In the genomic region with DNA sequence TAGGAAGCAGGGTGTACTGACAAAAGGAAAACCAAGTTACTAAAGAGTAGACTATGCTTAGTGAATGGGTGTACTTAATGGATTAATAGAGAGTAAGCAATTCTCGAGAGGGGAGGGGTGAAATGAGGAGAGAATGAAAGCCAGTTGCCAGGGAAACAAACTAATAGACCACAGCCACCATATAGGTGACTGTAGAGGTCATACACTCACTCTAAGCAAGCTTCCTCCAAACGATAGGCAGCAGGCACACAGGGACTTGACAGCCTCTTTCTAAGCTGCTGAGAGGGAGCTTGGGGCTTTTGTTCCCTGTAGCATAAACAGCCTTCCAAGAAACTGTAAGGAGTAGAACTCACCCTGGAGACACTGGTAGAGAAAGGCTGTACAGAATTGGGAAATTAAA, we compare ENCODE assay signal across 14 mouse cellular contexts.
DNase-seq lines count a peak whose midpoint lies in the region; ATAC-seq and TF ChIP-seq lines count a peak whose summit lies in the region.
"Had no signal": no experiment of that assay in that cellular context is flagged by ENCODE, and none has a peak within 500 bp of the region (broad histone marks: within the 10 kb centered on the region; RNA-seq: fewer than 3 reads in every experiment).

No protein-coding gene starts in this region.

- H3K4me3 ChIP-seq in intestine, embryonic 16.5 days (ENCODE audit: low read length) = no peak overlapping the region
- H3K4me3 ChIP-seq in intestine, postnatal 0 days (ENCODE audit: low read depth, low read length) = no peak overlapping the region
- no peak overlapping the region for H3K4me3 ChIP-seq in hindbrain, embryonic 12.5 days
- H3K4me3 ChIP-seq: erythroblast, embryonic 14.5 days had no signal

- 25% methylated on average over 2 of the region's 2 CpGs for WGBS in intestine, embryonic 16.5 days
- WGBS in intestine, postnatal 0 days = 22% methylated on average over 2 of the region's 2 CpGs
- 19% methylated on average over 2 of the region's 2 CpGs for WGBS in hindbrain, embryonic 12.5 days

- H3K27me3 ChIP-seq in intestine, embryonic 16.5 days (replicated peaks; ENCODE audit: control insufficient read depth, insufficient read depth, low read length) = no peaks in the 10 kb centered on the region
- no peaks in the 10 kb centered on the region for H3K27me3 ChIP-seq in intestine, postnatal 0 days (replicated peaks; ENCODE audit: control insufficient read depth, insufficient read depth, low read length)
- H3K27me3 ChIP-seq in hindbrain, embryonic 12.5 days = no peaks in the 10 kb centered on the region

- no peak overlapping the region for H3K9ac ChIP-seq in intestine, embryonic 16.5 days (ENCODE audit: low read depth, low read length)
- H3K9ac ChIP-seq in intestine, postnatal 0 days (ENCODE audit: low read depth, low read length) = no peak overlapping the region
- no peak overlapping the region for H3K9ac ChIP-seq in hindbrain, embryonic 12.5 days
- H3K9ac ChIP-seq: lung, embryonic 14.5 days had no signal

- TF ChIP-seq CTCF in intestine, postnatal 0 days (IDR thresholded peaks at IDR 0.05; ENCODE audit: low read depth) = no peak

- no peak overlapping the region for H3K4me2 ChIP-seq in intestine, embryonic 16.5 days (ENCODE audit: low read depth, low read length)
- H3K4me2 ChIP-seq in intestine, postnatal 0 days (replicated peaks; ENCODE audit: low read depth) = no peak overlapping the region
- H3K4me2 ChIP-seq in hindbrain, embryonic 12.5 days (replicated peaks) = no peak overlapping the region
- H3K4me2 ChIP-seq: lung, embryonic 14.5 days had no signal

- H3K4me1 ChIP-seq in intestine, embryonic 16.5 days (ENCODE audit: control insufficient read depth, insufficient read depth, low read length) = no peaks in the 10 kb centered on the region
- H3K4me1 ChIP-seq in intestine, postnatal 0 days (replicated peaks; ENCODE audit: control insufficient read depth, insufficient read depth, low read length) = no peaks in the 10 kb centered on the region
- peaks cover 16% of the 10 kb centered on the region for H3K4me1 ChIP-seq in hindbrain, embryonic 12.5 days

- peak; percentile 27 for DNase-seq in embryo, embryonic 11 days
- DNase-seq in neural tube, embryonic 10.5 days (ENCODE audit: extremely low spot score, low spot score) = peak; percentile 7
- no peak for DNase-seq in layer of hippocampus, adult 8-10 months (ENCODE audit: low spot score in 2 of 2)
- no peak for DNase-seq in natural killer cell, adult 2 months (ENCODE audit: low spot score in 2 of 2)
- no peak for DNase-seq in lung, postnatal 10 days
- DNase-seq: adrenal gland, postnatal 36 days; B cell, adult 2 months; heart, postnatal 36 days; kidney, adult 9 months; lung, embryonic 14.5 days had no signal

- no peaks in the 10 kb centered on the region for H3K9me3 ChIP-seq in intestine, embryonic 16.5 days (ENCODE audit: control insufficient read depth, low read length)
- no peaks in the 10 kb centered on the region for H3K9me3 ChIP-seq in intestine, postnatal 0 days (ENCODE audit: control insufficient read depth)
- H3K9me3 ChIP-seq in hindbrain, embryonic 12.5 days (replicated peaks) = no peaks in the 10 kb centered on the region

- H3K27ac ChIP-seq in intestine, embryonic 16.5 days (ENCODE audit: low read length) = no peak overlapping the region
- no peak overlapping the region for H3K27ac ChIP-seq in intestine, postnatal 0 days (ENCODE audit: low read depth, low read length)
- no peak overlapping the region for H3K27ac ChIP-seq in hindbrain, embryonic 12.5 days

- H3K36me3 ChIP-seq in intestine, embryonic 16.5 days (ENCODE audit: control insufficient read depth, insufficient read depth, low read length) = no peaks in the 10 kb centered on the region
- no peaks in the 10 kb centered on the region for H3K36me3 ChIP-seq in intestine, postnatal 0 days (ENCODE audit: control insufficient read depth, insufficient read depth)
- H3K36me3 ChIP-seq in hindbrain, embryonic 12.5 days = no peaks in the 10 kb centered on the region

- 0 out of 2 replicates have a peak, but pooled peaks have one; percentile 22 for ATAC-seq in intestine, embryonic 16.5 days
- ATAC-seq in intestine, postnatal 0 days = no peak
- peak; percentile 40; the same call in 1 of the 2 replicates for ATAC-seq in hindbrain, embryonic 12.5 days (ENCODE audit: low FRiP score)

Comparison
In these comparisons a context has a peak if more than half of its experiments do, and no peak if none do; other contexts are left out.
1. DNase-seq: peak in embryo, embryonic 11 days (single experiment) and neural tube, embryonic 10.5 days (single experiment); none in layer of hippocampus, adult 8-10 months (0 of 2), natural killer cell, adult 2 months (0 of 2) and lung, postnatal 10 days (single experiment).